Mouse (Mus musculus): ENCODE measurements around the gene Cnn1. TPM values are rescaled to one million over a fixed set of nuclear protein-coding genes. Genes with fewer than 3 reads are reported as not detected.
"Not testable (repeated sequence)": the region's sequence is repeated elsewhere in the genome, so short reads cannot be mapped to it uniquely, and the experiment has no call there.

Gene Cnn1
- polyA plus RNA-seq, 1 experiment from 2014 or later = 432 TPM

DNA sequence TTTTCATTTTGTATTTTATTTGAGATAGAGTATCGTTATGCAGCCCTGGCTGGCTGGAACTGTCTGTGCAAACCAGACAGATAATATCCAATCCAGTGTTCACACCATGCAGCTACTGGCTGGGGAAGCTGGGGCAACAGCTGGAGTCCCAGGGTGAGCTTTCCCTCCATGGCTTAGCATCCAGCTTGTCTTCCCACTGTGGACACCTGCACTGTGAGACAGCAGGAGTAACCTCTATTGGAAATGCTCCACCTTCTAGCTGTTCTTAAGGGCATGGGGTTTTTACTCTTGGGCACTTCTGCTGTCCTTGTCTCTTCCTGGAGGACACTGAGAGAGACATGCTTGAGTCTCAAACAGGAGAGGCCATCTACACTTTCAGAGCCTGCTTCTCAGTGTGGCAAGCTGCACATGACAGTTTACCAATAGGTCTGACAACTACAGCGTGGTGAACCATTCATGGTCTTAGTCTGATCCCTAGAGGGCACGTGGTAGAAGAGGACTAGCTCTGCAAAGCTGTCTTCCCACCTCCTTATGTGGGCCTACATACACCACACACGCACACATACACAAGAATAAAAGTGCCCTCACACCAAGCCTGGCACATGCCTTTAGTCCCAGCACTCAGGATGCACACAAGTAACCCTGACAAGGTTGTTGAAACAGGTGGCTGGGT lies 29.0 kb upstream of the Cnn1 start:
- ATAC-seq = no peak
- Histone ChIP-seq H3K36me3 (ENCODE audit: control insufficient read depth, insufficient read depth) (peaks cover 31% of the 10 kb centered on the region), H3K27ac (ENCODE audit: low read depth, low read length) (peak overlapping the region; percentile 97; the same call in 1 of the 2 replicates), H3K27me3 (replicated peaks; ENCODE audit: control insufficient read depth, insufficient read depth, low read length) (no peaks in the 10 kb centered on the region), H3K4me1 (replicated peaks; ENCODE audit: control insufficient read depth, insufficient read depth, low read length) (no peaks in the 10 kb centered on the region), H3K9me3 (ENCODE audit: control insufficient read depth) (no peaks in the 10 kb centered on the region), H3K4me3 (ENCODE audit: low read depth, low read length) (peak overlapping the region; percentile 93), H3K9ac (ENCODE audit: low read depth, low read length) (no peak overlapping the region), H3K4me2 (replicated peaks; ENCODE audit: low read depth) (peak overlapping the region; percentile 63)
- no peak for TF ChIP-seq CTCF (IDR thresholded peaks at IDR 0.05; ENCODE audit: low read depth)
- 59% methylated on average over 4 of the region's 4 CpGs for WGBS

DNA sequence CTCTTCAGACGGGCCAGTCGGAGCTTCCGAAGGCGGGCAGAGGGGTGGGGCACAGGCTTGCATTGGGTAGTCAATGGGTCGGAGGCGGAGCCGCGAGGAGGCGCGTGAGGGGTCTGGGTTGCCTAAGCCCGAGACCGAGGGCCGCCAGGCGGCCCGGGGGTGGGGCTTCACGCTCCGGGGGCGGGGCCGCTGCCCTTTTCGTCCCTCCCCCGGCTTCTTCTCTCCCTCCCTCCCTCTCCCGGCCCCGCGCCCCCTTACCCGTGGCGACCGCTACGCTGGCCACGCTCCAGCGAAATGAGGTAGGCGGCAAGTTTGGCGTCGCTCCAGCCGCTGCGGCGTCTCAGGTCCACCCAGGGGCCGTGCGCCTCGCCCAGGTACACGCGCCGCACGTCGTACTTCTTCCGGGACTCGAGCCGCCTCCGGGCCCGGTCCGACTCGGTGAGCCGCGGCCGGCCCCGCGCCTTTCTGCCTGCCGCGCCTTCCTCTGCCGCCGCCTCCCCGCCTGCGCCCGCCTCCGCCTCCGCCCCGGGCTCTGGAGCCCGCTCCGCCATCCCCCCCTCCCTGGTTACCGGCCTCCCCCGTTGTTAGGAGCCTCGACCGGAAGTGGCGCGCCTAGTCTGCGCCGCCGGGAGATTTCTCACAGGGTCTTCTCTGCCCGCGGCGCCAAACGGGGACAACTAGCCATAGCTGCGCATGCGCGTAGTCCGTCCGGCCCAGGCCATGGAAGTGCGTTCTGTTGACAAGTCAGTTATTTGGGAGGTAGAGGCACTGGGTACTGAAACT lies 28.0 kb upstream of the Cnn1 start, which contains the start of the genes Gm49318 and Zfp653:
Gene Gm49318 (minus strand): TSS at position 469 of the 783 bp plus-strand sequence.
Gene Zfp653 (minus strand): TSS at position 586 of the 783 bp plus-strand sequence.
- no peaks in the 10 kb centered on the region for H3K4me1 ChIP-seq (replicated peaks; ENCODE audit: control insufficient read depth, insufficient read depth, low read length)
- H3K36me3 ChIP-seq (ENCODE audit: control insufficient read depth, insufficient read depth) = peaks cover 24% of the 10 kb centered on the region
- H3K9ac ChIP-seq (ENCODE audit: low read depth, low read length) = peak within 1 kb of the TSS; percentile 86
- WGBS = under 1% methylated on average over 70 of the region's 87 CpGs
- peak within 1 kb of the TSS; percentile 97 for H3K27ac ChIP-seq (ENCODE audit: low read depth, low read length)
- no peaks in the 10 kb centered on the region for H3K9me3 ChIP-seq (ENCODE audit: control insufficient read depth)
- H3K27me3 ChIP-seq (replicated peaks; ENCODE audit: control insufficient read depth, insufficient read depth, low read length) = no peaks in the 10 kb centered on the region
- peak within 1 kb of the TSS; percentile 93 for H3K4me3 ChIP-seq (ENCODE audit: low read depth, low read length)
- H3K4me2 ChIP-seq (replicated peaks; ENCODE audit: low read depth) = peak within 1 kb of the TSS; percentile 63
- peak; percentile 37; the same call in 1 of the 2 replicates for TF ChIP-seq CTCF (IDR thresholded peaks at IDR 0.05; ENCODE audit: low read depth)
- ATAC-seq = peak; percentile 96

DNA sequence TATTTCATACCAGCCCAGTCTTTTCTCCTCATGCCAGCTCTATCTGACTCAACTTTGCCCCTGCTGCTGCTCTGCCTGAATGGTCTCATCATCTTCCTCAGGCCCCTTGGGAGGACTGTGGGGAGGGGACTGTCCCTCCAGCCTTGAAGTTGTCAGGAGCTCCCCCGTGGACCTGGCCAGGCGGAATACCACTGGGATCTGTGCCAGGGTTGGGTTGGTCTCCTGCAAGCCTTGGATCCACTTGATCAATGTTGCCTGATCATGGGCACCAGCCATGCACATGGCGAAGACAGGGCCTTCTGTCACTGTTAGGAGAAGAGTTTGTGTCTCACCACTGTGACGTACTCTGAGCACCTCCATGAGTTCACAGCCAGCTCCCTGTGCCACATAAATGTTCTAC lies 26.7 kb upstream of the Cnn1 start:
- no peak for ATAC-seq
- 91% methylated on average over 4 of the region's 4 CpGs for WGBS
- Histone ChIP-seq H3K4me3 (ENCODE audit: low read depth, low read length) (no peak overlapping the region), H3K9ac (ENCODE audit: low read depth, low read length) (no peak overlapping the region), H3K36me3 (ENCODE audit: control insufficient read depth, insufficient read depth) (peaks cover 35% of the 10 kb centered on the region), H3K27ac (ENCODE audit: low read depth, low read length) (no peak overlapping the region), H3K27me3 (replicated peaks; ENCODE audit: control insufficient read depth, insufficient read depth, low read length) (no peaks in the 10 kb centered on the region), H3K4me2 (replicated peaks; ENCODE audit: low read depth) (no peak overlapping the region), H3K9me3 (ENCODE audit: control insufficient read depth) (no peaks in the 10 kb centered on the region), H3K4me1 (replicated peaks; ENCODE audit: control insufficient read depth, insufficient read depth, low read length) (no peaks in the 10 kb centered on the region)
- TF ChIP-seq CTCF (IDR thresholded peaks at IDR 0.05; ENCODE audit: low read depth) = no peak

DNA sequence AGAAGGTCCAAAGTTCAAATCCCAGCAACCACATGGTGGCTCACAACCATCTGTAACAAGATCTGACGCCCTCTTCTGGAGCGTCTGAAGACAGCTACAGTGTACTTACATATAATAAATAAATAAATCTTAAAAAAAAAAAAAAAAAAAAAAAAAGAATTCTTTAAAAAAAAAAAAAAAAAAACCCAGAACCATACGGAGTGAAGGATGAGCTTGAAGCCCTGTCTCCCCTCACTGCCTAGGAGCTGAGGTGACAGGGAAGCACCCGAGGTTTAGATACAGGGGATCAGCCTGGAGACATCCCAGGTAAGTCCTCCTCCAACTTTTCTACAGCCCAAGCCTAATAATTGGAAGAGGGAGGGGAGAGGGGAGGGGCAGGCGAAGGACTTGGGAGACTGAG lies 23.2 kb upstream of the Cnn1 start:
- not testable (repeated sequence) for H3K27ac ChIP-seq (ENCODE audit: low read depth, low read length); H3K4me2 ChIP-seq (replicated peaks; ENCODE audit: low read depth); H3K4me3 ChIP-seq (ENCODE audit: low read depth, low read length); H3K27me3 ChIP-seq (replicated peaks; ENCODE audit: control insufficient read depth, insufficient read depth, low read length); H3K9me3 ChIP-seq (ENCODE audit: control insufficient read depth); ATAC-seq; H3K9ac ChIP-seq (ENCODE audit: low read depth, low read length); H3K4me1 ChIP-seq (replicated peaks; ENCODE audit: control insufficient read depth, insufficient read depth, low read length)
- 78% methylated on average over 3 of the region's 5 CpGs for WGBS
- H3K36me3 ChIP-seq (ENCODE audit: control insufficient read depth, insufficient read depth) = peaks cover 40% of the 10 kb centered on the region

DNA sequence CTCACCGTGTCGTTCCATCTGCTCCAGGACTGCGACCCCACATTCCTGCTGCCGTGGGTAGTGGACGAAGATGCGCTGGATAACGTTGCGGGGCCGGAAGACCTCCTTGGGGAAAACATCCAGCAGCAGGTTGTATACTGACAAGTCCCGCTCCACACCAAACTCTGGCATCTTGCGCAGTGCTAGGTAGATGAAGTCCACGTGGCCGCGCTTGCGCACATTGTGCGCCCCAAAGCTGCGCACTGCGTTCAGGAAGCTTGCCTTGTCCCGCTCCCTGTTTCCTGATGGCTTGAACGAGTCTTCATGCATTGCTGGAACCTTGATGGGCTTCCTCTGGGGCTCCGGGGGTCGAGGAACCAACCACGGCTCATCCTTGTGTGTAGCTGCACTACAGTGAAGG lies 22.8 kb upstream of the Cnn1 start:
- no peaks in the 10 kb centered on the region for H3K4me1 ChIP-seq (replicated peaks; ENCODE audit: control insufficient read depth, insufficient read depth, low read length)
- ATAC-seq = no peak
- no peaks in the 10 kb centered on the region for H3K9me3 ChIP-seq (ENCODE audit: control insufficient read depth)
- H3K9ac ChIP-seq (ENCODE audit: low read depth, low read length) = no peak overlapping the region
- WGBS = 93% methylated on average over 23 of the region's 23 CpGs
- H3K27me3 ChIP-seq (replicated peaks; ENCODE audit: control insufficient read depth, insufficient read depth, low read length) = no peaks in the 10 kb centered on the region
- H3K4me3 ChIP-seq (ENCODE audit: low read depth, low read length) = no peak overlapping the region
- no peak overlapping the region for H3K27ac ChIP-seq (ENCODE audit: low read depth, low read length)
- H3K36me3 ChIP-seq (ENCODE audit: control insufficient read depth, insufficient read depth) = peaks cover 40% of the 10 kb centered on the region
- H3K4me2 ChIP-seq (replicated peaks; ENCODE audit: low read depth) = no peak overlapping the region
- no peak for TF ChIP-seq CTCF (IDR thresholded peaks at IDR 0.05; ENCODE audit: low read depth)

DNA sequence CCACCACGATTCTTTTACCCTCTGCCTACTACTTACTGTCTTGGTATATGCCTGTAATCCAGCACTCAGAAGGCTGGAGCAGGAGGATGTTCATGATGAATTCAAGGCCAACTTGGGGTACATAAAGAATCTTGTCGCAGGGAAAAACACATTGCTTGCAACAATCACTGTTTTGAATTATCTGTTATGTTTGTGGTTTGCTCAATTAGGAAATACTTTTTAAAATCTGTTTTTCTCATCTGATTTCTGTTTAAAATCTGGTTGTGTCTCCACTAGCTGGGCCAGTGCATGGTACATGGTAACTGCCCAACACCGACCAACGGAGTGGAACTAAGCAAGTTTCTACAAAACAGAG lies 14.4 kb upstream of the Cnn1 start:
- Histone ChIP-seq H3K27me3 (replicated peaks; ENCODE audit: control insufficient read depth, insufficient read depth, low read length) (no peaks in the 10 kb centered on the region), H3K9ac (ENCODE audit: low read depth, low read length) (peak overlapping the region; percentile 67), H3K36me3 (ENCODE audit: control insufficient read depth, insufficient read depth) (no peaks in the 10 kb centered on the region; the same call in 1 of the 2 replicates), H3K4me2 (replicated peaks; ENCODE audit: low read depth) (peak overlapping the region; percentile 84), H3K4me1 (replicated peaks; ENCODE audit: control insufficient read depth, insufficient read depth, low read length) (no peaks in the 10 kb centered on the region), H3K4me3 (ENCODE audit: low read depth, low read length) (peak overlapping the region; percentile 78), H3K9me3 (ENCODE audit: control insufficient read depth) (no peaks in the 10 kb centered on the region), H3K27ac (ENCODE audit: low read depth, low read length) (peak overlapping the region; percentile 79; the same call in 1 of the 2 replicates)
- TF ChIP-seq CTCF (IDR thresholded peaks at IDR 0.05; ENCODE audit: low read depth) = no peak
- 26% methylated on average over 4 of the region's 4 CpGs for WGBS
- no peak for ATAC-seq
